Mouse (Mus musculus): ENCODE measurements around the gene Gsap. TPM values are rescaled to one million over a fixed set of nuclear protein-coding genes. Genes with fewer than 3 reads are reported as not detected.

The Gsap gene
- total and polyA plus RNA-seq, 3 experiments: 0.27 TPM; not detected in 2

- Histone ChIP-seq H3K9me3 (replicated peaks) (no peaks in the 10 kb centered on the region), H3K27me3 (ENCODE audit: insufficient read depth, low read length) (0 out of 2 replicates have a peak, but pooled peaks cover 3% of the 10 kb centered on the region), H3K36me3 (replicated peaks) (no peaks in the 10 kb centered on the region), H3K4me1 (ENCODE audit: insufficient read depth, low read depth, low read length) (peaks cover 6% of the 10 kb centered on the region; the same call in 1 of the 2 replicates), H3K4me3 (ENCODE audit: low read depth, low read length) (no peak overlapping the region)
- DNase-seq (ENCODE audit: low spot score) (no peak), ATAC-seq (ENCODE audit: extremely low read depth, insufficient number of reproducible peaks, low FRiP score, poor library complexity, severe bottlenecking) (no peak)
- no peak for TF ChIP-seq POLR2AphosphoS5 (IDR thresholded peaks at IDR 0.05; ENCODE audit: insufficient replicate concordance, low read depth, low read length)
- no peak for TF ChIP-seq CTCF (IDR thresholded peaks at IDR 0.05; ENCODE audit: low read depth, low read length)
- TF ChIP-seq GATA2 (IDR thresholded peaks at IDR 0.05; ENCODE audit: borderline replicate concordance, low read depth, low read length): no peak
- TF ChIP-seq GATA1 (IDR thresholded peaks at IDR 0.05; ENCODE audit: borderline replicate concordance, low read length): no peak
- no peak for TF ChIP-seq TAL1 (conservative IDR thresholded peaks at IDR 0.05; ENCODE audit: low read depth, low read length)
Measured at GRCm38 (mm10) chr5:21246794-21247193, 60.7 kb downstream of the Gsap start.

GRCm38 (mm10) chr5:21247916-21248315 is 61.9 kb downstream of the Gsap start:
- ATAC-seq (ENCODE audit: extremely low read depth, insufficient number of reproducible peaks, low FRiP score, poor library complexity, severe bottlenecking) (no peak), DNase-seq (ENCODE audit: low spot score) (no peak)
- no peaks in the 10 kb centered on the region for H3K9me3 ChIP-seq (replicated peaks)
- TF ChIP-seq CTCF (IDR thresholded peaks at IDR 0.05; ENCODE audit: low read depth, low read length) (no peak), POLR2AphosphoS5 (IDR thresholded peaks at IDR 0.05; ENCODE audit: insufficient replicate concordance, low read depth, low read length) (no peak), GATA2 (IDR thresholded peaks at IDR 0.05; ENCODE audit: borderline replicate concordance, low read depth, low read length) (no peak), GATA1 (IDR thresholded peaks at IDR 0.05; ENCODE audit: borderline replicate concordance, low read length) (no peak), TAL1 (conservative IDR thresholded peaks at IDR 0.05; ENCODE audit: low read depth, low read length) (no peak)
- H3K4me3 ChIP-seq (ENCODE audit: low read depth, low read length): no peak overlapping the region
- H3K27me3 ChIP-seq (ENCODE audit: insufficient read depth, low read length): 0 out of 2 replicates have a peak, but pooled peaks cover 3% of the 10 kb centered on the region
- H3K4me1 ChIP-seq (ENCODE audit: insufficient read depth, low read depth, low read length): peaks cover 6% of the 10 kb centered on the region; the same call in 1 of the 2 replicates
- H3K36me3 ChIP-seq (replicated peaks): no peaks in the 10 kb centered on the region

DNA sequence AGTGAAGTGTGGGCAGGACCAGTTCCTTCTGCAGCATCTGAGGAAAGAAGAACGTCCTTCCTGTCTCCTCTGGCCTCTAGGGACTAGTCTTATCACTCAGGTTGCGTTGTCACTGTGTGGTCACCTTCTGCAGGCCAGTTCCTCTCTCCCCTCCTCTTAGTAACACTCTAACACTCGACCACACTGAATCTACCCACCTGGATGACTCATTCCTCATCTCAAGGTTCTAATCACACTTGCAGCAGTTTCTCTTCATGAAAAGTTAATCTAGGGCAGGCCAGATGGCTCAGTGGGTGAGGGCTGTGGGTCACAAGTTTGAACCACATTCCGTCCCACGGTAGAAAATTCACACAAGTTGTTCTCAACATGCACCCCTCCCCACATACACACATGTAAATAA is 62.8 kb downstream of the Gsap start:
- no peak overlapping the region for H3K4me3 ChIP-seq (ENCODE audit: low read depth, low read length)
- no peaks in the 10 kb centered on the region for H3K36me3 ChIP-seq (replicated peaks)
- TF ChIP-seq POLR2AphosphoS5 (IDR thresholded peaks at IDR 0.05; ENCODE audit: insufficient replicate concordance, low read depth, low read length) (no peak), TAL1 (conservative IDR thresholded peaks at IDR 0.05; ENCODE audit: low read depth, low read length) (no peak), GATA2 (IDR thresholded peaks at IDR 0.05; ENCODE audit: borderline replicate concordance, low read depth, low read length) (no peak), GATA1 (IDR thresholded peaks at IDR 0.05; ENCODE audit: borderline replicate concordance, low read length) (no peak), CTCF (IDR thresholded peaks at IDR 0.05; ENCODE audit: low read depth, low read length) (no peak)
- ATAC-seq (ENCODE audit: extremely low read depth, insufficient number of reproducible peaks, low FRiP score, poor library complexity, severe bottlenecking) (peak; percentile 70), DNase-seq (ENCODE audit: low spot score) (no peak)
- peaks cover 6% of the 10 kb centered on the region; the same call in 1 of the 2 replicates for H3K27me3 ChIP-seq (ENCODE audit: insufficient read depth, low read length)
- no peaks in the 10 kb centered on the region for H3K9me3 ChIP-seq (replicated peaks)
- peaks cover 6% of the 10 kb centered on the region; the same call in 1 of the 2 replicates for H3K4me1 ChIP-seq (ENCODE audit: insufficient read depth, low read depth, low read length)

- ATAC-seq (ENCODE audit: extremely low read depth, insufficient number of reproducible peaks, low FRiP score, poor library complexity, severe bottlenecking) (no peak), DNase-seq (ENCODE audit: low spot score) (no peak)
- TF ChIP-seq GATA2 (IDR thresholded peaks at IDR 0.05; ENCODE audit: borderline replicate concordance, low read depth, low read length): no peak
- TF ChIP-seq GATA1 (IDR thresholded peaks at IDR 0.05; ENCODE audit: borderline replicate concordance, low read length): no peak
- no peak for TF ChIP-seq POLR2AphosphoS5 (IDR thresholded peaks at IDR 0.05; ENCODE audit: insufficient replicate concordance, low read depth, low read length)
- no peak for TF ChIP-seq TAL1 (conservative IDR thresholded peaks at IDR 0.05; ENCODE audit: low read depth, low read length)
- TF ChIP-seq CTCF (IDR thresholded peaks at IDR 0.05; ENCODE audit: low read depth, low read length): no peak
- H3K4me1 ChIP-seq (ENCODE audit: insufficient read depth, low read depth, low read length): no peaks in the 10 kb centered on the region
- no peak overlapping the region for H3K4me3 ChIP-seq (ENCODE audit: low read depth, low read length)
- no peaks in the 10 kb centered on the region for H3K9me3 ChIP-seq (replicated peaks)
- no peaks in the 10 kb centered on the region for H3K36me3 ChIP-seq (replicated peaks)
- H3K27me3 ChIP-seq (ENCODE audit: insufficient read depth, low read length): peaks cover 13% of the 10 kb centered on the region
Measured at GRCm38 (mm10) chr5:21254731-21255525, 68.9 kb downstream of the Gsap start.

DNA sequence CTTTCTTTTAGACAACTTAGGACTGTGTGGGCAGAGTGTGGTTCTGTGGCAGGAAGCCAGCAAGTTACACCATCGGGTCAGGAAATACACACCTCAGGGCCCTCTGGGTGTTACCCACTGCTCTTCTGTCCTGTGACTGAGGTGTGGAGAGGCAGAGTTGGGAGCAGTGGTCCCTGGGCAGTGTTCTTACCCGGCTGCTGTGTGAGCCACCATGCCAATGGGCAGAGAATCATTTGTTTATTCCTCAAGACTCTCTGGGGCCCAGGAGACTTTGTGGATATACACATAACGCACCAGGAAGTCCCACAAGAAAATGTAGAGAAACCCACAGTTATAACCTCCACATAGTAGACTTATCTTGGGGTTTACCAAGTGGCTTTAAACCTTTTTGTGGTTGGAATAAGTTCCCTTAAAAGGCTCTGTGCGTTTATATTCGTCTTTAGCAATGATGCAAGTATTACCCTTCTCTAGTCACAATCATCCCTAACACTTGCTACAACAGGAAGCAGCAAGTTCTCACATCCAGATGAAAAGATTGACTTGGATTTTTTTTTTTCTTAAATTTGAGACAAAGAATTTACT is 69.6 kb downstream of the Gsap start:
- DNase-seq (ENCODE audit: low spot score) (no peak), ATAC-seq (ENCODE audit: extremely low read depth, insufficient number of reproducible peaks, low FRiP score, poor library complexity, severe bottlenecking) (no peak)
- no peaks in the 10 kb centered on the region for H3K9me3 ChIP-seq (replicated peaks)
- H3K4me1 ChIP-seq (ENCODE audit: insufficient read depth, low read depth, low read length): no peaks in the 10 kb centered on the region
- H3K27me3 ChIP-seq (ENCODE audit: insufficient read depth, low read length): peaks cover 13% of the 10 kb centered on the region
- no peaks in the 10 kb centered on the region for H3K36me3 ChIP-seq (replicated peaks)
- TF ChIP-seq POLR2AphosphoS5 (IDR thresholded peaks at IDR 0.05; ENCODE audit: insufficient replicate concordance, low read depth, low read length) (no peak), TAL1 (conservative IDR thresholded peaks at IDR 0.05; ENCODE audit: low read depth, low read length) (no peak), GATA2 (IDR thresholded peaks at IDR 0.05; ENCODE audit: borderline replicate concordance, low read depth, low read length) (no peak), GATA1 (IDR thresholded peaks at IDR 0.05; ENCODE audit: borderline replicate concordance, low read length) (no peak), CTCF (IDR thresholded peaks at IDR 0.05; ENCODE audit: low read depth, low read length) (no peak)
- no peak overlapping the region for H3K4me3 ChIP-seq (ENCODE audit: low read depth, low read length)

GRCm38 (mm10) chr5:21257126-21257525 is 71.1 kb downstream of the Gsap start:
- no peaks in the 10 kb centered on the region for H3K9me3 ChIP-seq (replicated peaks)
- peaks cover 19% of the 10 kb centered on the region for H3K27me3 ChIP-seq (ENCODE audit: insufficient read depth, low read length)
- no peak for DNase-seq (ENCODE audit: low spot score)
- ATAC-seq (ENCODE audit: extremely low read depth, insufficient number of reproducible peaks, low FRiP score, poor library complexity, severe bottlenecking): no peak
- no peak for TF ChIP-seq CTCF (IDR thresholded peaks at IDR 0.05; ENCODE audit: low read depth, low read length)
- TF ChIP-seq TAL1 (conservative IDR thresholded peaks at IDR 0.05; ENCODE audit: low read depth, low read length): no peak
- no peak for TF ChIP-seq GATA1 (IDR thresholded peaks at IDR 0.05; ENCODE audit: borderline replicate concordance, low read length)
- no peak for TF ChIP-seq POLR2AphosphoS5 (IDR thresholded peaks at IDR 0.05; ENCODE audit: insufficient replicate concordance, low read depth, low read length)
- no peak for TF ChIP-seq GATA2 (IDR thresholded peaks at IDR 0.05; ENCODE audit: borderline replicate concordance, low read depth, low read length)
- H3K36me3 ChIP-seq (replicated peaks): no peaks in the 10 kb centered on the region
- no peak overlapping the region for H3K4me3 ChIP-seq (ENCODE audit: low read depth, low read length)
- peaks cover 5% of the 10 kb centered on the region for H3K4me1 ChIP-seq (ENCODE audit: insufficient read depth, low read depth, low read length)
